Mouse (Mus musculus) hindbrain, embryonic 16.5 days (tissue): ENCODE measurements around the gene Osbpl7. TPM values are rescaled to one million over a fixed set of nuclear protein-coding genes. Genes with fewer than 3 reads are reported as not detected.

ENCODE experiments used
- ATAC-seq: fragments of 200-750 bp; cut with Nextera tagmentation; 2 replicates; pipeline ENCODE4 v1.8.0; 2017; ENCODE audit warnings: moderate TSS enrichment, moderate library complexity
- H3K27ac ChIP-seq: fragments of 300-500 bp; sonication (generic); 2 replicates; pipeline ENCODE4 v1.5.1; 2014; ENCODE audit warnings: low read depth, mild to moderate bottlenecking, control low read depth, low read length, moderate library complexity
- H3K27me3 ChIP-seq: fragments of 300-500 bp; sonication (generic); replicated peaks from 2 replicates; pipeline ENCODE4 v1.6.1; 2014; ENCODE audit warnings: low read length; ENCODE audit not compliant: control insufficient read depth, insufficient read depth
- H3K36me3 ChIP-seq: fragments of 300-500 bp; sonication (generic); 2 replicates; pipeline ENCODE4 v1.6.1; 2014; ENCODE audit warnings: mild to moderate bottlenecking, low read length, moderate library complexity, mixed read lengths; ENCODE audit not compliant: control insufficient read depth, insufficient read depth
- H3K4me1 ChIP-seq: fragments of 300-500 bp; sonication (generic); 2 replicates; pipeline ENCODE4 v1.6.1; 2014; ENCODE audit warnings: low read depth, low read length; ENCODE audit not compliant: control insufficient read depth, insufficient read depth
- H3K4me2 ChIP-seq: fragments of 300-500 bp; sonication (generic); 2 replicates; pipeline ENCODE4 v1.6.1; 2014; ENCODE audit warnings: mild to moderate bottlenecking, low read length, control low read depth, moderate library complexity
- H3K4me3 ChIP-seq: fragments of 300-500 bp; sonication (generic); 2 replicates; pipeline ENCODE4 v1.5.1; 2014; ENCODE audit warnings: mild to moderate bottlenecking, low read length, control low read depth, moderate library complexity
- H3K9ac ChIP-seq: fragments of 300-500 bp; sonication (generic); 2 replicates; pipeline ENCODE4 v1.6.1; 2014; ENCODE audit warnings: low read depth, mild to moderate bottlenecking, control low read depth, low read length, moderate library complexity
- H3K9me3 ChIP-seq: fragments of 300-500 bp; sonication (generic); 2 replicates; pipeline ENCODE4 v1.6.1; 2014; ENCODE audit warnings: mild to moderate bottlenecking, low read length, moderate library complexity; ENCODE audit not compliant: control insufficient read depth
- WGBS: fragments of 180-500 bp; shearing (Covaris S2); extraction: QIAGEN DNeasy Blood & Tissue Kit; methylation state at CpG from one replicate; pipeline ENCODE4 v1.1.7; 2014; 5-methylcytosine and 5-hydroxymethylcytosine counted together
- polyA plus RNA-seq: library from polyadenylated mRNA; unstranded; fragments of >200 nt; fragmentation: Nextera tagmentation; extraction: Ambion mirVana; gene quantifications from 2 replicates; pipeline ENCODE4 v1.2.1, GENCODE M21; 2015

Osbpl7 gene
- polyA plus RNA-seq, 1 experiment from 2014 or later: 12.5 TPM

DNA sequence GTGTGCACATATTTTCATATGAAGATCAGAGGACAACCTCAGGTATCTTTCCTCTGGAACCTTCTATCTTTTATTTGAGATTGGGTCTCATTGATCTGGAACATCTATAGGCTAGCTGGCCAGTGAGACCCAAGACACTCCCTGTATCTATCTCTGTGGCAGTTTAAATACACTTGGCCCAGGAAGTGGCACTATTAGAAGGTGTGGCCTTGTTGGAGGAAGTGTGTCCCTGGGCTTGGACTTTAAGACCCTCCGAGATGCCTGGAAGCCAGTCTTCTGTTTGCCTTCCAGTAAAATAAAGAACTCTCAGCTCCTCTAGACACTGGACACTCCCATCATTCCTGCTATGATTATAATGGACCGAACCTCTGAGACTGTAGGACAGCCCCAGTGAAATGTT lies 19.3 kb downstream of the Osbpl7 start:
- WGBS: 93% methylated on average over 2 of the region's 2 CpGs
- Histone ChIP-seq H3K9me3 (no peaks in the 10 kb centered on the region), H3K36me3 (0 out of 2 replicates have a peak, but pooled peaks cover 2% of the 10 kb centered on the region), H3K27ac (no peak overlapping the region), H3K9ac (no peak overlapping the region), H3K4me2 (no peak overlapping the region), H3K4me3 (no peak overlapping the region), H3K27me3 (no peaks in the 10 kb centered on the region), H3K4me1 (no peaks in the 10 kb centered on the region)
- no peak for ATAC-seq

DNA sequence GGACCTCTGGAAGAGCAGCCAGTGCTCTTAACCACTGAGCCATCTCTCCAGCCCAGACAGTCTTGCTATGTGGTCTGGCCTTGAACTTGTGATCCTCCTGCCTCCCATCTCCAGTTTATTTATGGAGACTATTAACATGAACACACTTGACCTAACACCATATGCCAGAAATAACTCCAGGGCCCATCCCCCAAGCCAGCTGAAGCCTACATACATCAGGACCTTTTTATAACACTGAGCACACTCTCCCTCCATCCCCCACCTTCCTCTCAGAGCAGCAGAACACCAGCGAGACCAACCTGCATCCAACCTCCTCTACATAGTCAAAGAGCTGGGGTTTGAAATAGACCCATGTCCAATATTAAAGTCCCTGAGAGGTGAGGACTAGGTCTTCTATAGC lies 20.7 kb downstream of the Osbpl7 start:
- 0 out of 2 replicates have a peak, but pooled peaks cover 2% of the 10 kb centered on the region for H3K36me3 ChIP-seq
- WGBS: 82% methylated on average over 1 of the region's 1 CpGs

DNA sequence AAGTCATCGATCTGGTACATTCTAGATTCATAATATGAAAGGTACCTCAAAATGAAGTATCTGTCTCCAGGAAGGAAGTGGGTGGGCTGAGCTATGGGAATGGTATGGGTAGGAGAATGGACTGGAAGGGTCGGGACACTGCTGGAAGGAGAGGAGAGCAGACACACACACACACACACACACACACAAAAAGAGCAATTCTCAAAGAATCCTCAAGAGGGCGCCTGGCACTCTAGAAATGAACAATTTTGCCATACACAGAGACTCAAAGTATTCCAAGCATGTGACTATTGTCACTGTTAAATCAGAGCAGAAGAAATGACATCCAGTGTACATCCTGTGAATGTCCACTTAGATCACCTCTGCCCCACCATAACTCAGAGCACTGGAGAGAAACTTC lies 22.1 kb downstream of the Osbpl7 start:
- no peak overlapping the region for H3K9ac ChIP-seq
- no peak overlapping the region for H3K4me2 ChIP-seq
- 36% methylated on average over 3 of the region's 3 CpGs for WGBS
- H3K4me1 ChIP-seq: no peaks in the 10 kb centered on the region
- no peak overlapping the region for H3K27ac ChIP-seq
- 0 out of 2 replicates have a peak, but pooled peaks cover 2% of the 10 kb centered on the region for H3K36me3 ChIP-seq
- peak; percentile 72 for ATAC-seq
- H3K4me3 ChIP-seq: no peak overlapping the region
- no peaks in the 10 kb centered on the region for H3K27me3 ChIP-seq
- no peaks in the 10 kb centered on the region for H3K9me3 ChIP-seq

More for the DNA sequence above, 20.7 kb downstream of the Osbpl7 start:
- H3K4me3 ChIP-seq: no peak overlapping the region
- ATAC-seq: no peak
- no peak overlapping the region for H3K4me2 ChIP-seq
- no peak overlapping the region for H3K27ac ChIP-seq
- no peak overlapping the region for H3K9ac ChIP-seq
- H3K4me1 ChIP-seq: no peaks in the 10 kb centered on the region
- H3K9me3 ChIP-seq: no peaks in the 10 kb centered on the region
- H3K27me3 ChIP-seq: no peaks in the 10 kb centered on the region

DNA sequence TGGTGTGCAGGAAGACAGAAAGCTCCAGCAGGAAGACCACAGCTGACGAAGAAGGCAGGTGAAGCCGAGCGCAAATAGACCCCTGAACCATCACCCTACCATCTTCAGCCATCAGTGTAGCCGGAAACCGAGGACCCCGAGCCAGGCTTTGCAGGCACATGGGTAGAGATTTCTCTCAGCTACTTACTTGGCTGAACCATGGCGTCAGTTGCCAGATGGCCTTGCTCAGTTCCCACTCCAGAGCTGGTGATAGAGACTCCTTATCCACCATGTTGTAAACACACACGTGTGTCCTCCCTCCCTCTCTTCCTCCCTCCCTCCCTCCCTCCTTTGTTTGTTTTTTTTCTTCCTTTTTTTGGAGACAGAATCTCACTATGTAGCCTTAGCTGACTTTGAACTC lies 23.8 kb downstream of the Osbpl7 start:
- Histone ChIP-seq H3K4me3 (no peak overlapping the region), H3K4me2 (no peak overlapping the region), H3K27me3 (no peaks in the 10 kb centered on the region), H3K4me1 (no peaks in the 10 kb centered on the region), H3K9me3 (no peaks in the 10 kb centered on the region), H3K27ac (no peak overlapping the region), H3K9ac (no peak overlapping the region), H3K36me3 (no peaks in the 10 kb centered on the region)
- WGBS: 65% methylated on average over 8 of the region's 8 CpGs
- ATAC-seq: no peak

DNA sequence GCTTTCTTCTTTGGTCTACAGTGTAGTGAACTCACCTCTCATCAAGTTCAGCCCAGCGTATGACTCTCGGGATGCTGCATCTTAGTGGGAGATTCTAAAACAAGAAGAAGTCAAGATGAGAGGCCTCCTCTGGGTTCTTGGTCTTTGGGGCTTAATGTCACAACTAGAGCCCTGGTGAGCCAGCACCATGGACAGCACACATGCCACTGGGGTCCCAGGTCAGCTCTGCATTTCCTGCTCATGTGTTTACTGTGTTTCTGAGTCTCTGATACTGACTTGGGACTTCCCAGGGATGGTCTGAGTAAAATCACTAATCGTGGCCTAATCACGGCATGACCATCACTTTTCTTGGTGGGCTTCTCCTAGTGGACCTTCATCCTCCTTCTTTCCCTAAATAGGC lies 28.3 kb downstream of the Osbpl7 start:
- Histone ChIP-seq H3K9ac (no peak overlapping the region), H3K4me3 (no peak overlapping the region), H3K27me3 (no peaks in the 10 kb centered on the region), H3K36me3 (no peaks in the 10 kb centered on the region), H3K4me2 (no peak overlapping the region), H3K27ac (no peak overlapping the region), H3K4me1 (peaks cover 3% of the 10 kb centered on the region; the same call in 1 of the 2 replicates), H3K9me3 (no peaks in the 10 kb centered on the region)
- no peak for ATAC-seq
- WGBS: 64% methylated on average over 4 of the region's 4 CpGs

DNA sequence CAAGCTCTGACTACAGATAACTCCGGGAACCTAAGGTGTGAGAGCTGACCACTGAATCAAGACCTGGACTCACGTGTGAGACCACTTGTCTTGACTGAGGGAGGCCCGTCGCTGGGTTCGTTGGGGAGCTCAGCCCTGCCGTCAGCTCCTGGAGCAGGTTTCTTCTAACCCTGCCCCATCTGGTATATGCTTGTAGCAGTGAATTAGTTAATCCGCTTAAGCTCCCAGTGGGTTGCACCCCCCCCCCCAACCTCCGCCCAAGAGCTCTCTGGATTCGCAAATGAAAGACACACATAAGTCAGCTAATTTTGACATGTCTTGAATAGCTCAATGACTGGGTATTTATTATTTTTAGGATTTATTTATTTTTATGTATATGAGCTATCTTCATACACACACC lies 29.9 kb downstream of the Osbpl7 start:
- Histone ChIP-seq H3K27ac (no peak overlapping the region), H3K4me2 (no peak overlapping the region), H3K4me3 (no peak overlapping the region), H3K9ac (no peak overlapping the region), H3K27me3 (no peaks in the 10 kb centered on the region), H3K36me3 (no peaks in the 10 kb centered on the region), H3K9me3 (no peaks in the 10 kb centered on the region), H3K4me1 (peaks cover 5% of the 10 kb centered on the region; the same call in 1 of the 2 replicates)
- 35% methylated on average over 9 of the region's 9 CpGs for WGBS
- ATAC-seq: no peak

DNA sequence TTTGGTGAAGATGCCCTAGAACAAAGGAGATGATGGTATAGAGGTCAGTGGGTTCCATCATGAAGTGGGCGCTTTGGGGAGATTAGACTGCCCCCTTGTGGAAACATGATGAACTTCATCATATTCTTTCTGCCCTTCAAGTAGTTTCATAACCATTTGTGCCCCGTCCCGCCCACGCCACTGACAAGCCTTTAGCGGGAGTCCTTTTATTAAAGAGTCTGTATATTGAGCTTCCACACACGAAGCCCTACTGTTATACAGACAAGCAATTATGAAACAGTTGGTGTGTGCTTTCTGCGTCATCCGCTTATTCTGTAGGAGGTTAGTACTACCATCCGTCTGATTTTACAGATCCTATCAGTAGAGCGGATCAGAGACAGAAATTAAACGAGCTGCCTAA lies 32.5 kb downstream of the Osbpl7 start:
- ATAC-seq: no peak
- Histone ChIP-seq H3K9me3 (no peaks in the 10 kb centered on the region), H3K36me3 (no peaks in the 10 kb centered on the region), H3K4me3 (no peak overlapping the region), H3K4me2 (no peak overlapping the region), H3K4me1 (peaks cover 5% of the 10 kb centered on the region; the same call in 1 of the 2 replicates), H3K27me3 (no peaks in the 10 kb centered on the region), H3K27ac (no peak overlapping the region), H3K9ac (no peak overlapping the region)
- WGBS: 41% methylated on average over 11 of the region's 11 CpGs

DNA sequence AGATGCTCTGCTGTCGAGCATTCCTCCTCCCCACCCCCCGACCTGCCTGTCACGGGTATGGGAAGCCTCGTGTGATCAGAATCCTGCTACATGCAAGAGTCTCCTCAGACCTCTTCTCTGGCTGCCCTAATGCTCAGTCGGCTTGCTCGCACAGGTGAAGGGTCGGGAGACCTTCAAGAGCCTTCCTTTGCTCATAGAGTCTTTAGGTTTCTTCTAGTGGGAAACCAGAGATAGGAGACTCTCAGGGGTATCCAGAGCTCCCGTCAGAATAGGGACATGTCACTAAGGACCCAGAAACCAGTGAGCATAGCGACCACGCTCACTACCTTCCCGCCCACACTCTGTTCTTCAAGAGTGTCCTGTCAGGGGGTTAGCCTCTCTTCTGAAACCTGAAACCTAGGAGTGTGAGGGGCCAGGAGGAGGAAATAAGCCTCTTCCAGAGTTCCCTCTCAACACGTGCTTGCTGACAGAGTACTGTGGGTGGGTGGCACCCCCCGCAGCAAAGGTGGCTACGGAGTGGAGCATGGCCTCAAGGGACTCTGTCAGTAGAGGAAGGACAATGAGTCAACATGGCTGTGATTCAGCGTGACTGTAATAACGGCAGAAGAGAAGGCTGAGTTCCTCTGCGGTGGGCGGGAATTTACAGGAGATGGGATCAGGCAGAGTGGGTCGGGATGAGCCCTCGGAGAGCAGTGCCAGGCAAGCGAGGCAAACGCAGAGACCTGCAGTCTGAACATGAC lies 33.1 kb downstream of the Osbpl7 start:
- no peak overlapping the region for H3K4me3 ChIP-seq
- peak overlapping the region; percentile 23; the same call in 1 of the 2 replicates for H3K9ac ChIP-seq
- no peaks in the 10 kb centered on the region for H3K27me3 ChIP-seq
- 40% methylated on average over 22 of the region's 22 CpGs for WGBS
- peak overlapping the region; percentile 10 for H3K4me2 ChIP-seq
- H3K27ac ChIP-seq: no peak overlapping the region
- no peak for ATAC-seq
- H3K9me3 ChIP-seq: peaks cover 2% of the 10 kb centered on the region; the same call in 1 of the 2 replicates
- H3K4me1 ChIP-seq: peaks cover 5% of the 10 kb centered on the region; the same call in 1 of the 2 replicates
- no peaks in the 10 kb centered on the region for H3K36me3 ChIP-seq

DNA sequence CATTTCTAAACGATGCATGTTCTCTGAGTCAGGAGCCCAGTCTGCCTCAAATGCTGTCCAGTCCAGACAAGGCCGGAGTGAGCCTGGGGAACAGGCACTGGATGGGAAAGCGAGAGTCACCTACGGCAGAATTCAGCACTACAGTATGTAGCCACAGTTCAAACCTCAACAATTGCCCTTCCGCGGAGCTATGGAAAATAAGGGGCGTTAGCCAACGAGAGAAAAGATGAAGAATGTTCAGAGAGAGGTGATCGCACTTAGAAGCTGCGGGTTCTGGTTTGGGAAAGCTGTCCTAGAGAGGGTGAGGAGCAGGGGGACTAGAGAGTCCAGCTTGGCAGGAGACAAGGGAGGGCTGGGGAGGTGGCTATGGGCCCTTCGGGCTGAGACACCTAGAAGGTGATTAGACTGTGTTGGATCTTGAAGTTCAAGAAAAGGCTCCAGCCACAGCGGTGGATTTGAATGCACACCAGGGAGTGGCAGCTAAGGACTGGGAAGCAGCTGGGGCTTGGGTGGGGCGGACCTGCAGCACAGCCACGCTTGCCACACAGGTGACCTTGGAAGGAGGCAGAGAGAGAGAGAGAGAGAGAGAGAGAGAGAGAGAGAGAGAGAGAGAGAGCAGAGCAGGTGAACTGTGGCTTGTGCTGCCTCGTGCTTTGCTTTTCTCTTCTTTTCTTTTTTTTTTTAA lies 34.5 kb downstream of the Osbpl7 start:
- H3K4me1 ChIP-seq: peaks cover 5% of the 10 kb centered on the region; the same call in 1 of the 2 replicates
- no peak overlapping the region for H3K27ac ChIP-seq
- no peak for ATAC-seq
- no peak overlapping the region for H3K4me2 ChIP-seq
- H3K36me3 ChIP-seq: no peaks in the 10 kb centered on the region
- peaks cover 6% of the 10 kb centered on the region for H3K9me3 ChIP-seq
- 87% methylated on average over 15 of the region's 15 CpGs for WGBS
- no peaks in the 10 kb centered on the region for H3K27me3 ChIP-seq
- no peak overlapping the region for H3K9ac ChIP-seq
- H3K4me3 ChIP-seq: no peak overlapping the region
